Mouse (Mus musculus): Measurements from ENCODE around the gene Rftn1.

DNA sequence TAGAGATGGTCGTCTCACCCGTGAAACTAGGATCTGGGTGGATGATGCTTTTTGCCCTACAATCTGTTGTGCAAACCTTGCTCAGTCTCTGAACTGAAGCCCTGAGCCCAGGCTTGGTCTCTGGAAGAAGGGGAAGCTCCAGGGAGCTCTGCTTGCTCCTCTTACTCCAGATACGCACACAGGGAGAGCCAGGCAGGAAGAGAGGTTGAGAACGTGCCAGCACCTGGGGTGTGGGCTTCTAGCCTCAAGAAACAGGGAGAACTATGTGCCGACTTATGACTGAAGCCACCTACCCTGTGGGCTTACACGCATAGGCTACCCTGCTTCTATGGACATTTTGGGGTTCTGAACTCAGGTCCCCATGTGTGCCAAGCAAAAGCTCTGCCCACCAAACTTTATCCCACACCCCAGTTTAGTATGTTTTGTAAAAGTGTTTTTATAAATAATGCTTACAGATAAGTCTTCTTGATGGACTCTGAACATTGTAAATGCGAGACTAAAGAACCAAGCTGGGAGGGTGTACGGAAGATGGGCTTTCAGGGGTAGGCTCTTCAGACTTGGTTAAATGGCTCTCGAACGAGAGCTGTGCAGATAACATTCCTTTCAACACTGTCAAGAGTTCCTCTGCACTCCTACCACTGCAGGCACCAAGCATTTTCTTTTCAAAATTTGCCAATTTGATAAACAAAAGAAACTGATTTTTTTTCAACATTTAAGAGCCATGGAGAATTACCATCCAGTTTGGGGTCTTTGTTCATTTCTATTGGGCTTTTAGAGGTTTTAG, 152.4 kb downstream of the Rftn1 start:
- no peak for TF ChIP-seq CTCF (IDR thresholded peaks at IDR 0.05; ENCODE audit: extremely low read depth, insufficient read length, insufficient replicate concordance, low read depth, low read length)
- no peak for TF ChIP-seq POLR2A (IDR thresholded peaks at IDR 0.05; ENCODE audit: low read depth, low read length)
